Mouse (Mus musculus): ENCODE measurements at regions not wholly inside any gene's neighbourhood (a gene's known extent, or its start where the extent isn't known, plus 50 kb on each side); places are given as distances from the start of the nearest gene placed in this dataset.

DNA sequence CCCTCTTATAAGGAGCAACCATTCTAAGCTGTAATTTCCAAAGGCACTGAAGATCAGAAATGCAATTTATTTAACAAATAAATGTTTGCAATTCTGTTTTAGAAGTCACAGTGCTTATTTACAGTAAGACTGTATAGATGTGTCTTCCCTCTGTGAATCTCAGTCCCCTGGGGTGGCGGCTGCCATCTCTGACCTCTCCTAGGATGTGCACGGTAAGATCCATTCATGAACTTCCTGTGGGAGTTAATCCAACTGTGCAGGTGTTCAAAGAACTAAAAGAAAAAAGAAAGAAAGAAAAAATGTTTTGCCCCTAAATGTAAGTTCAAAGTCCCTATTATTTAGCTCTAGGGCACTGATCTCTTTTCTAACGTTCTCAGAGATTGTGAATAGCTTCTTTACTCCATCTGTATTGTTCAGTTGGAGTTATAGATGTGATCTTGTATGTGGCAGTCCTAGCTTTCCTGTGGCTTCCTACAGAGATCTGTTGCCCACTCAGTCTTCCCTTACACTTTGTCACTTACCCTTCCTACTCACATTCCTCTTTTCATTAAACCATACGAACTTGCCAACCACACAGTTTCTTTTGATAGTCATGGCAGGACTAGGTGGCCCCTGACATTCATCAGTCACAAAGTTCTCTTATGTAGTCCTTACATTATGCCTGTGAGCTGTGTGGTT is 346.0 kb upstream of the Alcam start:
- no peak overlapping the region for H3K27ac ChIP-seq (ENCODE audit: insufficient read depth, low read length)
- TF ChIP-seq POLR2A (IDR thresholded peaks at IDR 0.05; ENCODE audit: low read depth, low read length), result no peak
- no peak for TF ChIP-seq CTCF (IDR thresholded peaks at IDR 0.05; ENCODE audit: borderline replicate concordance, insufficient read depth, low read length)
- H3K4me1 ChIP-seq (ENCODE audit: control insufficient read depth, insufficient read depth, low read length), result no peaks in the 10 kb centered on the region
- no peak overlapping the region for H3K4me3 ChIP-seq (ENCODE audit: insufficient read depth, low read length)

DNA sequence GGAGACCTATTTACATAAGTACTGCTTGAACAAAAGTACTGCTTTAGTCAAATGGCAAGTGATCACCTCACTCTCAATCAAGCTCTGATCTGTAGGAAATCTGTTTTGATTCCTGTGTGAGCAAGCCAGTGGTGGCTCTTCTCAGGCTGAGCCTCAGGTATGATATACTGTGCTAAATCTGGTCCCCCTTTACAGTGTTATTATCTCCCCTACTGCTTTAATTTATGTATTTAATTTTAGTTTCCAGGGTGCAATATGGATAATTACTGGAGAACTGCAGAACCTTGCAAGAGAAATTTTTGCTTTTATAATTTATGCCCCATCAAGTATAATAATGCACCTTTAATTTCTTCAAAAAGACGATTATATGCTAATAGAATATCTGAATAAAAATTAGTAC is 341.3 kb upstream of the Alcam start:
- Histone ChIP-seq H3K4me1 (ENCODE audit: control insufficient read depth, insufficient read depth, low read length) (no peaks in the 10 kb centered on the region), H3K4me3 (ENCODE audit: insufficient read depth, low read length) (no peak overlapping the region), H3K27ac (ENCODE audit: insufficient read depth, low read length) (no peak overlapping the region)
- TF ChIP-seq POLR2A (IDR thresholded peaks at IDR 0.05; ENCODE audit: low read depth, low read length), result no peak
- TF ChIP-seq CTCF (IDR thresholded peaks at IDR 0.05; ENCODE audit: borderline replicate concordance, insufficient read depth, low read length), result no peak

DNA sequence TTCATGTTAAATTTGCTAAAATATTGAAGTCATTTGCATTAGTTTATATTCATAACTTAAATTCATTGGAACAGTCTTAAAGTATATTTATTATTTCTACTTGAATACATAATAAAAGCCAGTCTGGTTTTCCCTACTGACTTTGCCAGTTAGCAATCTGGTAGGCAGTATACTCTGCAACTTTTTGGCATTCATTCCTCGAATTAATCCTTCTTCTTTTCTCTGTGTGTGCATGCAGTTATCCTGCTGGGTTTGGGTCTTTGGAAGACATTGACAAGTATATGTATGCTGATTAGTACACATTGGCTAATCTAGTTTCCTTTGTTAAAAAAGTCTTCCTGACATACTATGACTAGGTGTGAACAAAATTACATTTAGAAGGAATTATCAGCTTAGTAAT is 336.1 kb upstream of the Alcam start:
- TF ChIP-seq POLR2A (IDR thresholded peaks at IDR 0.05; ENCODE audit: low read depth, low read length) (no peak), CTCF (IDR thresholded peaks at IDR 0.05; ENCODE audit: borderline replicate concordance, insufficient read depth, low read length) (no peak)
- Histone ChIP-seq H3K4me1 (ENCODE audit: control insufficient read depth, insufficient read depth, low read length) (no peaks in the 10 kb centered on the region), H3K4me3 (ENCODE audit: insufficient read depth, low read length) (no peak overlapping the region), H3K27ac (ENCODE audit: insufficient read depth, low read length) (no peak overlapping the region)

DNA sequence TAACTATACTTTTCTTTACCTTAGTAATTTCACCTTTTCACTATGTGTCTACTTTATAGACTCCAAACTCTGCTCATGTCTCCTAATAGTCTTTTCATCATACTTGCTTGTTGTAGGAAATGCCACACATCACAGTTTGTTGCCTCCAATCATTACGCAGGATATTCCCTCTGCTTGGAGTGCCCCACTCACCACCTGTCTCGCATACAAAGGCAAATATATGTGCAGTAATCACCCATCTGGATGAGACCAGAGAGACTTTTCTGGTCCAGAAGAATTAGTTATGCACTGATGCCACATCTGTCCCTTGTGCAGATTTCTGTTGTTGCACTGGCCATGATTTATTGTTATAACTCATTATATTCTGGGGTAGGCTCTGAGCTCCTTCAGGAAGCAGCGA is 293.9 kb upstream of the Alcam start:
- TF ChIP-seq CTCF (IDR thresholded peaks at IDR 0.05; ENCODE audit: borderline replicate concordance, insufficient read depth, low read length) (no peak), POLR2A (IDR thresholded peaks at IDR 0.05; ENCODE audit: low read depth, low read length) (no peak)
- H3K4me1 ChIP-seq (ENCODE audit: control insufficient read depth, insufficient read depth, low read length), result no peaks in the 10 kb centered on the region
- H3K4me3 ChIP-seq (ENCODE audit: insufficient read depth, low read length), result no peak overlapping the region
- H3K27ac ChIP-seq (ENCODE audit: insufficient read depth, low read length), result no peak overlapping the region

DNA sequence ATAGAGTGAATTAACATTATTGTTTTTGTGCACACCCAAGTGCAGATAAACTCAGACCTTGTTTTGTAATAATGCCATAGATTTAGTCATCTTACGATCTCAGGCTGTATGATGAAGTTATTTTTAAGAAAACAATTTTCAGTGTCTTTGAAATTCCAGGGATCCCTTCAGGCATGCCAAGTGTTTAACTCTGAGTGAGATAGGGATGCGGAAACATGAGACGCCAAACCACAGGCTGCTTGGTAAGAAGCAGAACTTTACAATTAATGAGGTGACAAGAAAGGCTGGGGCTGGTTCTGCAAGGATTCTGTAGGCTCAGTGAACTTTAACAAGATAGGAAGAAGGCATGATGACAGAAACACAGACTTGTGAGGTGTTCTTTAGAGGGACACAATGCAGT is 292.3 kb upstream of the Alcam start:
- Histone ChIP-seq H3K4me3 (ENCODE audit: insufficient read depth, low read length) (no peak overlapping the region), H3K27ac (ENCODE audit: insufficient read depth, low read length) (no peak overlapping the region), H3K4me1 (ENCODE audit: control insufficient read depth, insufficient read depth, low read length) (no peaks in the 10 kb centered on the region)
- no peak for TF ChIP-seq POLR2A (IDR thresholded peaks at IDR 0.05; ENCODE audit: low read depth, low read length)
- no peak for TF ChIP-seq CTCF (IDR thresholded peaks at IDR 0.05; ENCODE audit: borderline replicate concordance, insufficient read depth, low read length)

DNA sequence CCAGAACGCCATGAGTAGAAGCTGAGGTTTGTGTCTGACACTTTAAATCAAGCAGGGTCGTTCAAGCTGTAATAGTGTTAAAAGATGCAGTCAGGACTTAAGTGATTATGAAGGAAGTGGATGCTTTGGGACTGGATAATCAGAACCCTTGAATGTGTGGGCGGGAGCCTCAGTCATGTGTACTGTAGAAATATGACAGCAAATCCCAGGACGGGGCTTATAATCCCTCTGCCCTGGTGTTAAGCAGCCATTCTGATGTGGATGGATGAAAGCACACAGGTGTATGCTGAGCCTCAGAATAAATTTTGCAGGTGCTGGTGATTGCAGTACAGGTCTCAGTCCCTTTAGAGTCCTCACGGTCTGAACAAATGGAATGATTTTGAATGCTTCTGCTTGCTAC is 290.8 kb upstream of the Alcam start:
- Histone ChIP-seq H3K4me3 (ENCODE audit: insufficient read depth, low read length) (no peak overlapping the region), H3K4me1 (ENCODE audit: control insufficient read depth, insufficient read depth, low read length) (no peaks in the 10 kb centered on the region), H3K27ac (ENCODE audit: insufficient read depth, low read length) (no peak overlapping the region)
- no peak for TF ChIP-seq CTCF (IDR thresholded peaks at IDR 0.05; ENCODE audit: borderline replicate concordance, insufficient read depth, low read length)
- no peak for TF ChIP-seq POLR2A (IDR thresholded peaks at IDR 0.05; ENCODE audit: low read depth, low read length)

DNA sequence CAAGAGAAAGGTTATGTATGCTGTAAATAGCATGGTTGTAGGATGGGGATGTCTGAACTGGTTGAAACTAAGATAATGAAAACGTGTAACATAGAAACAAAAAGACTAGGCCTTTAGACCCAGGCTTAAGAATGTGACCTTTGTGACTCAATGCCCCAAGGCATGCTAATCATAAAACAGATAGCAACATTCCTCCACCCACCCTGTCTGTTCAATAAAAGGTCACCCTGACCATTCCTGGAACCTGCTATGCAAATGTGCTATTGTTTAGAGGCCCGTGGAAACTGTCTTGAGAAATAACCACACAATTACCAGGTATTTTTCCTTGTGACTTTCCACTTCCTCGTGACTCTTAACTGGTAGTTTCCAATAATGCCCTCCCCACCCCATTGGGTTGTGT is 288.3 kb upstream of the Alcam start:
- TF ChIP-seq CTCF (IDR thresholded peaks at IDR 0.05; ENCODE audit: borderline replicate concordance, insufficient read depth, low read length), result no peak
- no peak for TF ChIP-seq POLR2A (IDR thresholded peaks at IDR 0.05; ENCODE audit: low read depth, low read length)
- Histone ChIP-seq H3K4me1 (ENCODE audit: control insufficient read depth, insufficient read depth, low read length) (no peaks in the 10 kb centered on the region), H3K27ac (ENCODE audit: insufficient read depth, low read length) (no peak overlapping the region), H3K4me3 (ENCODE audit: insufficient read depth, low read length) (no peak overlapping the region)

DNA sequence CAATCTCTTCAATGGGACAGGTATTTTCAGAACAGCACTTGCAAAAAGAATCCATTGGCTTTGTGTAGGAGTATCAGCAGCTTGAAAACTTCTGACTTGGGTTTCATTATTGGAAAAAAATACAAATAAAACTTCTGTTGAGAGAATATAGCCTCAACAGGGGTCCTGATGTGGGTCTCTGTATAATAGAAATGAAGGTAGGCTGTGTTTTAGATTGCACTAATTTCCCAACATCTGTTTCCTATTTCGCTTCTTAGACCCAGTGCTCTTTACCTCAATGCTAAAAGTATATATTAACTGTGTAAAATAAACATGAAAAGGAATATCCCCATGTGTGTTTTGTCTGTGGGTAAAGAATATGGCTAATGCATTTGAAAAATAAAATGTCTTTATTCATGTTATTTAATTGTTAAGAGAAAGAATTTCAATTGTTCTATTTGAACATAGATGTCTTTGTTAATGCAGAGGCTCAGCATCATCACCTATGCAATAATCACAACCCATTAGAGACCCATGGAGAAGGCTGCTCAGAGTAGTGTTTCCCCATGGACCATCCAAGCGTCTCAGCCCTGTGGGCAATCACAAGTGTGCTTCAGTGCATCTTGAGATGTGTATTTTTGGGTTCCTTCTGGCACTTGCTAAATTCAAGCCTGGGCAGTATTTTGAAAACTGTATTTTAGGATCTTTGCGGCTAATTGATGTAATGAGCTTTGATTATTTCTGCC is 272.4 kb upstream of the Alcam start:
- H3K4me1 ChIP-seq (ENCODE audit: control insufficient read depth, insufficient read depth, low read length), result no peaks in the 10 kb centered on the region
- no peak overlapping the region for H3K27ac ChIP-seq (ENCODE audit: insufficient read depth, low read length)
- H3K4me3 ChIP-seq (ENCODE audit: insufficient read depth, low read length), result no peak overlapping the region
- TF ChIP-seq CTCF (IDR thresholded peaks at IDR 0.05; ENCODE audit: borderline replicate concordance, insufficient read depth, low read length) (no peak), POLR2A (IDR thresholded peaks at IDR 0.05; ENCODE audit: low read depth, low read length) (no peak)

DNA sequence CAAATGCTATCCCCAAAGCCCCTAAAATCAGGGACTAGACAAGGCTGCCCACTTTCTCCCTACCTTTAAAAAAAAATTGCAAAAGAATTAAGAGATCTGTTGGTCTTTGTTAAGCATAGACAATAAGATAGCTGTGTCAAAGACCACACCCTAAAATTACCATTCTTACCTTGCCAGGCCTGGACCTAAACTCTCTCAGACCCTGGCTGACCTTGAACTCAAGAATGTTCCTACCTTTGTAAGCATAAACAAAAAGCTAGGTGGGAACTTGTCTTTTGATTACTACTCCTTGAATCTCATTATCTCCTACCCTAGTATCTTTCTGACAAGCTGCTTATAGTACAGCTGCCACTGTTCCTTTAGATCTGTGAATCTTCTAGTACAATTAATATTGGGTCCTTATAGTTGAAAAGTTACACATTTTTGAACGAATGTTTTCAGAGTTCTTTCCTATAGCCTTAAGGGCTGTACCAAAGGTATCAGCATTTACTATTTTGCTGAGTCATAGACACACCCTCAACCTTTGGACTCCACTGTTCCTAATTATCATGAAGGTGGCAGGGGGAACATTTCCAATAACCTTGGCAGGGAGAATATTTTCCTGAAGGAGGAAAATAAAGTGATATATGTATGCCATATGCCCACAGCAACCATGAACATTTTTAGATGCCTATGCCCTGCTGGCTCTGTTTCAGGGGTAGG is 264.5 kb upstream of the Alcam start:
- H3K27ac ChIP-seq (ENCODE audit: insufficient read depth, low read length), result no peak overlapping the region
- TF ChIP-seq CTCF (IDR thresholded peaks at IDR 0.05; ENCODE audit: borderline replicate concordance, insufficient read depth, low read length) (no peak), POLR2A (IDR thresholded peaks at IDR 0.05; ENCODE audit: low read depth, low read length) (no peak)
- H3K4me1 ChIP-seq (ENCODE audit: control insufficient read depth, insufficient read depth, low read length), result no peaks in the 10 kb centered on the region
- H3K4me3 ChIP-seq (ENCODE audit: insufficient read depth, low read length), result no peak overlapping the region

DNA sequence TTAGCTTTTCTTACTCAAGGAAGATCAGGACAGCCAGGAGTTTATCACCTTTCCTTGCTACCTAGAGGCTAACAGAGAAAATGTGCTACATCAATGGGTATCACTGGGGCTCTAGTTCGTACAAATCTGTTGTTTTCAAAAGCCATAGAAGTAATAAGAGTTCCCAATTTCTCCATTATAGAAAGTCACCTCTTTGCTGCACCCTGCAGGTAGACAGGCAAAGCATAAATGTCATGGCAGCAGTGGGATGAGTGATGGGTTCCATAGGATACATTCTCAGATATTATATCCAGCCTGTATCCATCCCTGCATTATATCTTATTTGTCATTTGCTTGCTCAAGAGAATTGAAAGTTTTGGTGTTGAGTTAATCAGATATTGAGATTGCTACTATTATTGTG is 236.4 kb upstream of the Alcam start:
- no peak overlapping the region for H3K27ac ChIP-seq (ENCODE audit: insufficient read depth, low read length)
- no peaks in the 10 kb centered on the region for H3K4me1 ChIP-seq (ENCODE audit: control insufficient read depth, insufficient read depth, low read length)
- no peak for TF ChIP-seq CTCF (IDR thresholded peaks at IDR 0.05; ENCODE audit: borderline replicate concordance, insufficient read depth, low read length)
- no peak for TF ChIP-seq POLR2A (IDR thresholded peaks at IDR 0.05; ENCODE audit: low read depth, low read length)
- no peak overlapping the region for H3K4me3 ChIP-seq (ENCODE audit: insufficient read depth, low read length)

All from embryonic fibroblast, embryonic 13.5 days (primary cell).